Mouse (Mus musculus) brain, adult 10 weeks (tissue): ENCODE results near the gene Eif2ak1. TPM values are rescaled to one million over a fixed set of nuclear protein-coding genes. Genes with fewer than 3 reads are reported as not detected.

Experiments
- polyA plus RNA-seq: library from polyadenylated mRNA; stranded (reverse); fragments of 350-450 nt; fragmentation: Illumina TruSeq; extraction: RNeasy Lipid Tissue Mini Kit (QIAGEN cat#74804); gene quantifications from one replicate; pipeline ENCODE4 v1.2.3, GENCODE M21; 2015; ENCODE audit warnings: low read depth, low replicate concordance

The Eif2ak1 gene
- 43.3 TPM for polyA plus RNA-seq

GRCm38 (mm10) chr5:143817116-143817930 is at the start of gene Eif2ak1:
TSS of gene Eif2ak1 (plus strand) at chr5:143817788.

GRCm38 (mm10) chr5:143897635-143898330 is 80.2 kb downstream of the Eif2ak1 start, which contains the start of gene Ankrd61:
TSS of gene Ankrd61 (minus strand) at chr5:143897685.

GRCm38 (mm10) chr5:143909417-143910400 is 92.1 kb downstream of the Eif2ak1 start, which contains the start of the genes Aimp2 and Pms2:
TSS of gene Aimp2 (minus strand) at chr5:143909847.
TSS of gene Pms2 (plus strand) at chr5:143909964.

GRCm38 (mm10) chr5:143927875-143928274 is 110.3 kb downstream of the Eif2ak1 start, which contains the start of gene Gm42421:
TSS of gene Gm42421 (plus strand) at chr5:143928175.

GRCm38 (mm10) chr5:143932831-143933230 is 115.2 kb downstream of the Eif2ak1 start, which contains the start of gene Rsph10b:
TSS of gene Rsph10b (plus strand) at chr5:143933035.

Other genes starting within 250 kb of the Eif2ak1 start
- gene Cyth3, start 195.3 kb upstream of the Eif2ak1 start, polyA plus RNA-seq = 24.2 TPM
- gene Usp42, start 85.5 kb upstream of the Eif2ak1 start, polyA plus RNA-seq = 11.5 TPM
- gene Ankrd61, start 79.9 kb downstream of the Eif2ak1 start, polyA plus RNA-seq = not detected
- 61.9 TPM for gene Aimp2, start 92.1 kb downstream of the Eif2ak1 start, polyA plus RNA-seq
- 17.3 TPM for gene Pms2, start 92.2 kb downstream of the Eif2ak1 start, polyA plus RNA-seq
- 0.76 TPM for gene Gm42421, start 110.4 kb downstream of the Eif2ak1 start, polyA plus RNA-seq
- 6.8 TPM for gene Rsph10b, start 115.2 kb downstream of the Eif2ak1 start, polyA plus RNA-seq
- gene Ccz1, start 197.1 kb downstream of the Eif2ak1 start, polyA plus RNA-seq = 44.4 TPM
- gene Ocm, start 208.9 kb downstream of the Eif2ak1 start, polyA plus RNA-seq = 3.9 TPM